Comparison of ENCODE assay signal across 8 mouse cellular contexts in genomic region chr10:80931695-80932094, GRCm38 (mm10). TPM values are rescaled to one million over a fixed set of nuclear protein-coding genes. Genes with fewer than 3 reads are reported as not detected.
DNase-seq lines count a peak whose midpoint lies in the region; ATAC-seq and TF ChIP-seq lines count a peak whose summit lies in the region.

No protein-coding gene starts in this region.

- DNase-seq in kidney, postnatal 0 days (ENCODE audit: low spot score): no peak
- no peak for DNase-seq in kidney, adult 8-10 months
- peak; percentile 86 for DNase-seq in ZHBTc4 (ENCODE audit: low read depth, low spot score)
- DNase-seq in forebrain, postnatal 0 days: no peak
- DNase-seq in midbrain, embryonic 14.5 days: no peak
- no peak for DNase-seq in right cerebral cortex, adult 2 months (ENCODE audit: low spot score in 2 of 2)
- DNase-seq in gastrocnemius, postnatal 25 days: no peak
- no peak for DNase-seq in spleen, postnatal 10 days (ENCODE audit: low spot score in 2 of 2)

- H3K27ac ChIP-seq in kidney, postnatal 0 days: no peak overlapping the region
- H3K27ac ChIP-seq in forebrain, postnatal 0 days (ENCODE audit: low read depth, low read length): no peak overlapping the region
- H3K27ac ChIP-seq in midbrain, embryonic 14.5 days (replicated peaks; ENCODE audit: low read depth, low read length): no peak overlapping the region

- ATAC-seq in kidney, postnatal 0 days (replicated peaks; ENCODE audit: low FRiP score, low read depth): no peak
- ATAC-seq in forebrain, postnatal 0 days: no peak
- no peak for ATAC-seq in midbrain, embryonic 14.5 days (ENCODE audit: low FRiP score, low TSS enrichment)

- H3K9ac ChIP-seq in kidney, postnatal 0 days (ENCODE audit: low read depth, low read length): no peak overlapping the region
- no peak overlapping the region for H3K9ac ChIP-seq in forebrain, postnatal 0 days
- H3K9ac ChIP-seq in midbrain, embryonic 14.5 days (replicated peaks; ENCODE audit: low read length): no peak overlapping the region; the same call in 1 of the 2 replicates

- H3K9me3 ChIP-seq in kidney, postnatal 0 days (replicated peaks; ENCODE audit: low read length): no peaks in the 10 kb centered on the region
- no peaks in the 10 kb centered on the region for H3K9me3 ChIP-seq in forebrain, postnatal 0 days (ENCODE audit: low read length)
- H3K9me3 ChIP-seq in midbrain, embryonic 14.5 days (ENCODE audit: control insufficient read depth, low read length): no peaks in the 10 kb centered on the region

- 5% methylated on average over 26 of the region's 26 CpGs for WGBS in kidney, postnatal 0 days
- 5% methylated on average over 26 of the region's 26 CpGs for WGBS in forebrain, postnatal 0 days
- under 1% methylated on average over 26 of the region's 26 CpGs for WGBS in midbrain, embryonic 14.5 days

- TF ChIP-seq CTCF in kidney, postnatal 0 days (IDR thresholded peaks at IDR 0.05; ENCODE audit: low read depth): no peak
- TF ChIP-seq CTCF in forebrain, postnatal 0 days (IDR thresholded peaks at IDR 0.05; ENCODE audit: low read depth): no peak

- H3K4me1 ChIP-seq in kidney, postnatal 0 days (replicated peaks; ENCODE audit: insufficient read depth, low read length): peaks cover 42% of the 10 kb centered on the region
- H3K4me1 ChIP-seq in forebrain, postnatal 0 days (ENCODE audit: insufficient read depth): peaks cover 9% of the 10 kb centered on the region
- peaks cover 52% of the 10 kb centered on the region for H3K4me1 ChIP-seq in midbrain, embryonic 14.5 days (ENCODE audit: control insufficient read depth, insufficient read depth, low read length)

- no peaks in the 10 kb centered on the region for H3K36me3 ChIP-seq in kidney, postnatal 0 days (ENCODE audit: insufficient read depth, low read length)
- H3K36me3 ChIP-seq in forebrain, postnatal 0 days (ENCODE audit: insufficient read depth): no peaks in the 10 kb centered on the region
- no peaks in the 10 kb centered on the region for H3K36me3 ChIP-seq in midbrain, embryonic 14.5 days (ENCODE audit: control insufficient read depth, insufficient read depth, low read length)

- peak overlapping the region; percentile 72 for H3K4me3 ChIP-seq in kidney, postnatal 0 days (replicated peaks; ENCODE audit: low read depth, low read length)
- H3K4me3 ChIP-seq in forebrain, postnatal 0 days (ENCODE audit: low read depth, low read length): peak overlapping the region; percentile 6; the same call in 1 of the 2 replicates
- peak overlapping the region; percentile 41 for H3K4me3 ChIP-seq in midbrain, embryonic 14.5 days (replicated peaks; ENCODE audit: low read depth, low read length)

- H3K27me3 ChIP-seq in kidney, postnatal 0 days (ENCODE audit: insufficient read depth, low read length): peaks cover 12% of the 10 kb centered on the region
- peaks cover 48% of the 10 kb centered on the region for H3K27me3 ChIP-seq in forebrain, postnatal 0 days (ENCODE audit: insufficient read depth, low read length)
- H3K27me3 ChIP-seq in midbrain, embryonic 14.5 days (ENCODE audit: control insufficient read depth, insufficient read depth, low read length): peaks cover 57% of the 10 kb centered on the region

- peak overlapping the region; percentile 94 for H3K4me2 ChIP-seq in kidney, postnatal 0 days (ENCODE audit: low read length)
- peak overlapping the region; percentile 77 for H3K4me2 ChIP-seq in forebrain, postnatal 0 days (ENCODE audit: low read depth)
- H3K4me2 ChIP-seq in midbrain, embryonic 14.5 days (ENCODE audit: low read length): peak overlapping the region; percentile 86

RNA-seq across cellular contexts. Expression of gene Gadd45b, which starts 1.8 kb away (rescaled TPM):
- 17.4 and 20.8 TPM in 2 replicates for polyA plus RNA-seq in kidney, postnatal 0 days (2015; fragmentation: Nextera tagmentation; extraction: Ambion mirVana)
- total RNA-seq in forebrain, postnatal 0 days (2014; rRNA removed): 5.0 and 5.8 TPM in 2 replicates
- 6.5 and 7.7 TPM in 2 replicates for polyA plus RNA-seq in forebrain, postnatal 0 days (2015; fragmentation: Nextera tagmentation; extraction: Ambion mirVana)
- 4.3 and 8.0 TPM in 2 replicates for polyA plus RNA-seq in midbrain, embryonic 14.5 days (2014; fragmentation: Nextera tagmentation; extraction: Ambion mirVana)
- 10 to 100 TPM; 12.7 to 30.0 TPM for total RNA-seq in gastrocnemius, postnatal 25 days (2021)

RNA-seq across cellular contexts. Expression of gene Lmnb2, which starts 13.7 kb away (rescaled TPM):
- polyA plus RNA-seq in kidney, postnatal 0 days (2015; fragmentation: Nextera tagmentation; extraction: Ambion mirVana): 21.9 and 26.0 TPM in 2 replicates
- 46.1 and 46.5 TPM in 2 replicates for total RNA-seq in forebrain, postnatal 0 days (2014; rRNA removed)
- polyA plus RNA-seq in forebrain, postnatal 0 days (2015; fragmentation: Nextera tagmentation; extraction: Ambion mirVana): 22.1 and 24.5 TPM in 2 replicates
- polyA plus RNA-seq in midbrain, embryonic 14.5 days (2014; fragmentation: Nextera tagmentation; extraction: Ambion mirVana): 13.9 and 20.0 TPM in 2 replicates
- total RNA-seq in gastrocnemius, postnatal 25 days (2021): 1 to 10 TPM; 3.7 to 5.1 TPM

RNA-seq across cellular contexts. Expression of gene Timm13, which starts 30.9 kb away (rescaled TPM):
- 434 and 437 TPM in 2 replicates for polyA plus RNA-seq in kidney, postnatal 0 days (2015; fragmentation: Nextera tagmentation; extraction: Ambion mirVana)
- 214 and 233 TPM in 2 replicates for total RNA-seq in forebrain, postnatal 0 days (2014; rRNA removed)
- 381 and 448 TPM in 2 replicates for polyA plus RNA-seq in forebrain, postnatal 0 days (2015; fragmentation: Nextera tagmentation; extraction: Ambion mirVana)
- polyA plus RNA-seq in midbrain, embryonic 14.5 days (2014; fragmentation: Nextera tagmentation; extraction: Ambion mirVana): 331 and 393 TPM in 2 replicates
- total RNA-seq in gastrocnemius, postnatal 25 days (2021): 100 to 1,000 TPM; 114 to 125 TPM

Comparison
In these comparisons a context has a peak if more than half of its experiments do, and no peak if none do; other contexts are left out.
1. H3K4me3 ChIP-seq: peak in every context shown above with its lines; median percentile 72 in kidney, postnatal 0 days; 41 in midbrain, embryonic 14.5 days; 6 in forebrain, postnatal 0 days.